Mouse (Mus musculus): ENCODE measurements around the gene N4bp2l1. TPM values are rescaled to one million over a fixed set of nuclear protein-coding genes. Genes with fewer than 3 reads are reported as not detected.

The N4bp2l1 gene
- total RNA-seq (2023) = 77.2 TPM

GRCm38 (mm10) chr5:150597088-150597487 is at the start of gene N4bp2l1:
Gene N4bp2l1 (minus strand): TSS chr5:150597188.

DNA sequence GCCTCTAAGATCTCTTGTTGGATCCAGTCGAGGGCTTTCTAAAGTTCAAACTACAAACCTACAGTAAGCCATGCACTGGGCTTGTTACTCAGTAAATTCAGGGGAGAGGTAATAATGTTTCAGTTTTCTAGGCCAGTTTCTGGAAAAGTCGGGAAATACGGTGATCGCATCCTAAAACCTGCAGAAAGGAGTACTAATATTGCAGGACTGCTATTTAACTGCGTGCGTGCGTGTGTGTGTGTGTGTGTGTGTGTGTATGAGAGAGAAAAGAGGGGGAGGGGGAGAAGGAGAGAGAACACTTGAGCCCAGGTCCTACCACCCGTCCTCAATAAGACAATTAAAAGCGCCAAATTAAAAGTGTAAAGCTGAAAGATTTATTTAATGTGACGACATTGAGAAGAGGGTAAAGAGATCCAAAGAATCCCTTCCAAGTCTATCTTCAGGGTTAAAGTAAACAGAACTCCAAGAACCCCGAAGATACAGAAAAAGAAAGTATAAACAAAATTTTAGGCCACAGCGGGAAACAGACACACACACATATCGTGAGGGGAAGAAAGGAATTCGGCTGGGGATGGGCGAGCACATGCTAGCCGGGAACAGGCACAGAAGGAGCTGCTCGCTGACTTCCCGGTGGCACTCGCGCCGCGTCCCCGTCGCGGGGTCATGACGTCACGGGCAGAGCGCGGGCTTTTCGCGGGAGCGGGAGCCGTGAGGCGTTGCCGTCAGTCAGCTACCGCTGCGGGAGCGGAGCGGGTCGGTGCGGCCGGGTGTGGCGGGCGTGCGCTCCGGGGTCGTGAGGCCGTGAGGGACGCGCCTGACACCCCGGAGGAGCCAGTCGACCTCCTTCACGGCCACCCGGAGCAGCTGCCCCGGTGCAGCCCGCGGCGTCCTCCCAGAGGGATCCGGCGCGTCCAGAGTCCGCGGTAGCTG is 74.8 kb downstream of the N4bp2l1 start, which contains the start of gene Brca2:
Gene Brca2 (plus strand): TSS at position 694 of the 930 bp plus-strand sequence.

Other genes with a start within 250 kb of the N4bp2l1 start
- gene Zar1l, start 79.0 kb downstream of the N4bp2l1 start, total RNA-seq (2023) = not detected
- gene Brca2, start 74.6 kb downstream of the N4bp2l1 start, total RNA-seq (2023) = 6.9 TPM
- gene N4bp2l2, start 69.0 kb upstream of the N4bp2l1 start, total RNA-seq (2023) = 177 TPM
- gene Pds5b, start 76.6 kb upstream of the N4bp2l1 start, total RNA-seq (2023) = 51.8 TPM

Data from CD4-positive naive resting alpha-beta T cell, adult 57 days (primary cell).